Mouse (Mus musculus) frontal cortex, postnatal 10 days (tissue): ENCODE data around the gene Pdap1.
"Not testable (repeated sequence)": the region's sequence is repeated elsewhere in the genome, so short reads cannot be mapped to it uniquely, and the experiment has no call there.

Source experiments
- DNase-seq, 2 experiments: peaks; one replicate each; pipeline ENCODE4 v3.0.0; 2022; ENCODE audit warnings: low spot score in 2 of 2, mixed read lengths in 1 of 2

The Pdap1 gene

DNA sequence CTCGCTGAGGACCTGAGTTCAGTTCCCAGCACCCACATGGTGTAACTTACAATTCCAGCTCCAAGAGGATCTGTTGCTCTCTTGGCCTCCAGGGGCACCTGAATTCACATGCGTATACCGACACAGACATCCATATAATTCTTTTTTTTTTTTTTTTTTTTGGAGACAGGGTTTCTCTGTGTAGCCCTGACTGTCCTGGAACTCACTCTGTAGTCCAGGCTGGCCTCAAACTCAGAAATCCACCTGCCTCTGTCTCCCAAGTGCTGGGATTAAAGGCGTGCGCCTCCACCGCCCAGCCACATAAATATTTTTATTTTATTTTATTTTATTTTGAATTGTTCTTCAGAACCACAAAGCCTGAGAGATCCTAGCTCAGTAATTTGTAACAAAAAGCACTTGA, 56.8 kb downstream of the Pdap1 start:
- not testable (repeated sequence) for DNase-seq

DNA sequence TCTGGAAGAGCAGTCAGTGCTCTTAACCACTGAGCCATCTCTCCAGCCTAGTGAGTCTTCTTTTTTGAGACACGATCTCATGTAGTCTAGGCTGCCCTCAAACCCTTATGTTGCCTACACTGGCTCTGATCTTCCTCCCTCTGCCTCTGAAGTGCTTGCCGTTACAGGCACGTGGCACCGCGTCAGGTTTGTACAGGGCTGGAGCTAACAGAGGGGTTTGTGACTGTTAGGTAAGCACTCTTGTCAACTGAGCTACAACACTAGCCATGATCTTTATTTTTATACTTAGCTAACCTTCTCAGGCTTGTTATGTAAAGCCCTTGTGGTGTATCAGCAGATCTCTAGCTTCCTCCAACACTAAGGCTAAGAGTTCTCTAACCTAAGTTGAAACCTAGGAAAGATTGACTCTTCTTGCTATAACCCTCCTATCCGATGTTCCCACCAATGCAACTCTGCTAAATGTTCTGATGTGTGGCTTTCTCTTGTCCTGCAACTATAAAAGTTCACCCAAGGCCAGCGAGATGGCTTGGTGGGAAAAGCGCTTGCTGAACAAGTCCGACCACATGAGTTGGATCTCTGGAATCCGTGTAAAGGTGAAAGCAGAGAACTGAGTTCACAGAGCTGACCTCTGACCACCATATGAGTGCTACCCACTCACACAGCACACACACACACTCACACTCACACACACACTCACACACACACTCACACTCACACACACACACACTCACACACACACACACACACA, 58.0 kb downstream of the Pdap1 start:
- DNase-seq, result no peak
